Mouse (Mus musculus) thymus, adult 2 months (tissue): ENCODE measurements at regions not wholly inside any gene's neighbourhood (a gene's known extent, or its start where the extent isn't known, plus 50 kb on each side); places are given as distances from the start of the nearest gene placed in this dataset.

Source experiments
- DNase-seq: peaks from one replicate; pipeline ENCODE4 v3.0.0; 2021
- H3K27ac ChIP-seq: fragments of 200-500 bp; 2 replicates; pipeline ENCODE4 v1.5.1; 2012; ENCODE audit warnings: low read length, control low read depth; ENCODE audit not compliant: control insufficient read depth, insufficient read depth
- H3K27me3 ChIP-seq: fragments of 200-500 bp; 2 replicates; pipeline ENCODE4 v1.6.1; 2012; ENCODE audit warnings: mild to moderate bottlenecking, low read length, moderate library complexity, mixed read lengths; ENCODE audit not compliant: control insufficient read depth, insufficient read depth
- H3K36me3 ChIP-seq: fragments of 200-500 bp; 2 replicates; pipeline ENCODE4 v1.6.1; 2012; ENCODE audit warnings: mild to moderate bottlenecking, low read length, moderate library complexity; ENCODE audit not compliant: control insufficient read depth, insufficient read depth
- H3K4me1 ChIP-seq: fragments of 200-500 bp; replicated peaks from 2 replicates; pipeline ENCODE4 v1.6.1; 2012; ENCODE audit warnings: low read length; ENCODE audit not compliant: control insufficient read depth, insufficient read depth
- H3K4me3 ChIP-seq: fragments of 200-500 bp; 2 replicates; pipeline ENCODE4 v1.5.1; 2012; ENCODE audit warnings: mild to moderate bottlenecking, low read length, control low read depth, moderate library complexity; ENCODE audit not compliant: control insufficient read depth, insufficient read depth
- CTCF ChIP-seq: fragments of 200-500 bp; IDR thresholded peaks from 2 replicates; pipeline ENCODE4 v1.5.1; 2012; ENCODE audit warnings: mild to moderate bottlenecking, control low read depth, low read length, moderate library complexity, borderline replicate concordance; ENCODE audit not compliant: control insufficient read depth, poor library complexity, insufficient read depth; ENCODE audit errors: extremely low read depth
- POLR2A ChIP-seq: fragments of 200-500 bp; IDR thresholded peaks from 2 replicates; pipeline ENCODE4 v1.6.1; 2012; ENCODE audit warnings: mild to moderate bottlenecking, low read length, control low read depth, moderate library complexity; ENCODE audit not compliant: control insufficient read depth, poor library complexity, insufficient read depth; ENCODE audit errors: extremely low read depth
- WGBS: fragments of 180-500 bp; shearing (Covaris S2); methylation state at CpG from one replicate; pipeline ENCODE4 v1.1.7; 2018; 5-methylcytosine and 5-hydroxymethylcytosine counted together

- Histone ChIP-seq H3K27ac (no peak overlapping the region), H3K27me3 (no peaks in the 10 kb centered on the region), H3K36me3 (no peaks in the 10 kb centered on the region), H3K4me1 (no peaks in the 10 kb centered on the region), H3K4me3 (no peak overlapping the region)
- WGBS: 92% methylated on average over 5 of the region's 5 CpGs
- TF ChIP-seq POLR2A: no peak
- TF ChIP-seq CTCF: no peak
- DNase-seq: no peak
Measured at GRCm38 (mm10) chr8:114076701-114077100, 56.7 kb upstream of the Nudt7 start.

GRCm38 (mm10) chr8:114081049-114081756, 52.2 kb upstream of the Nudt7 start:
- no peaks in the 10 kb centered on the region for H3K36me3 ChIP-seq
- H3K27ac ChIP-seq: no peak overlapping the region
- H3K4me3 ChIP-seq: no peak overlapping the region
- WGBS: 26% methylated on average over 10 of the region's 10 CpGs
- H3K4me1 ChIP-seq: no peaks in the 10 kb centered on the region
- peak; percentile 23 for DNase-seq
- no peak for TF ChIP-seq CTCF
- TF ChIP-seq POLR2A: no peak
- no peaks in the 10 kb centered on the region for H3K27me3 ChIP-seq

- Histone ChIP-seq H3K36me3 (no peaks in the 10 kb centered on the region), H3K4me3 (no peak overlapping the region), H3K4me1 (no peaks in the 10 kb centered on the region), H3K27me3 (no peaks in the 10 kb centered on the region), H3K27ac (no peak overlapping the region)
- DNase-seq: no peak
- TF ChIP-seq CTCF (no peak), POLR2A (no peak)
- WGBS: 94% methylated on average over 3 of the region's 3 CpGs
Measured at GRCm38 (mm10) chr8:114081757-114082059, 51.6 kb upstream of the Nudt7 start.
